Mouse (Mus musculus) ovary, postnatal 10 days (tissue): ENCODE data around the gene Pskh1.

Source experiments
- DNase-seq: peaks from one replicate; pipeline ENCODE4 v3.0.0; 2022; ENCODE audit warnings: low spot score

Gene Pskh1

DNA sequence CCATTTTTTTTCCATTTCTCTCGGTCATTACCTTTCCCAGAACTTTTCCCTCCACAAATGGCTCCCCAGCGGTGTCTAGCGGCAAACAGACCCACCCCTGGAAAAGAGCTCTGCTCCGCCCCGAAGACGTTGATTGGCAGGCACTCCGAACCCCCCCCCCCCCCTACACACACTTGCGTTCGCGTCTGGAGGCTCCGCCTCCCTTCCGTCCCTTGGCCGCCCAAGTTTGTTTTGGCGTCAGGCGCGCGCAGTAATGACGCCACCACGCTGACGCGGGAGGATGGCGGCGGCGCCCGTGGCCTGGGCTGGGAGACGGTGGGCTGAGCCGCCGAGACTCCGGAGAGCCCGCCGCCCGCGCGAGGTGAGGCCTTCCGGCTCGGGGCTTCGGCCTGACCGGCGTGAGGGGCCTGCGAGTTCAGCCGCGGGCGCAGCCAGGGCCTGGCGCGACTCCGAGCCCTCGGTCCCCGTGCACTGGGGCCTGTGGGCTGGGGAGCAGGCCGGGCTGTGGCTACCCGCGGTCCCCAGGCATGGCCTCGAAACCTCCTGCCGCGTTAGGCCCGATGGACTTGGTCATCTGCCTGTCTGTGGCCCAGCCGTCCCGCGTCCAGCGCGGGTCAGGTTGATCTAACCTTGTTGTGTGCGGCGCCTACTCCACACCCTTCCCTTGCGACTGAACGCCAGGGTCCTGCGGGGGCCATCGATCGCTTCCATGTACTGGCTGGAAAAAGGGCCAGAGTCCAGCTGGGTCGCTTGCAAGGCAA lies at the start of gene Pskh1:
Gene Pskh1, plus strand, starts transcription at position 262 of the 761 bp plus-strand sequence.
- peak; percentile 92 for DNase-seq

DNA sequence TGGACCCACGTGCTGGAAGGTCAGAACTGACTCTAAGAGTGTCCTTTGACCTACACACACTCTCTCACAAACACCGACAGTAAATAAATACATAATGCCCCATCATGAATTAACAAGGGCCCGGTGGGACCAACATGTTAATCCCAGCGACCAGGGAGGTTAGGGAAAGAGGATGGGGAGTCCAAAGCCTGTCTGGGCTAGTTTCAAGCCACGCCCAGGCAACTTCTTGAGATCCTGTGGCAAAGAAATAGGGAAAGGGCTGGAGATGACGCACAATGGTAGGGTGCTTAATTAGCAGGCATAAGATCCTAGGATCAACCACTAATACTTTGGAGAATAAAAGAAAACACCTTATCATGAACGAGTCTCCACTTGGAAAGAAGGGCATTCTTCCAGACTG lies 49.6 kb upstream of the Pskh1 start:
- no peak for DNase-seq

DNA sequence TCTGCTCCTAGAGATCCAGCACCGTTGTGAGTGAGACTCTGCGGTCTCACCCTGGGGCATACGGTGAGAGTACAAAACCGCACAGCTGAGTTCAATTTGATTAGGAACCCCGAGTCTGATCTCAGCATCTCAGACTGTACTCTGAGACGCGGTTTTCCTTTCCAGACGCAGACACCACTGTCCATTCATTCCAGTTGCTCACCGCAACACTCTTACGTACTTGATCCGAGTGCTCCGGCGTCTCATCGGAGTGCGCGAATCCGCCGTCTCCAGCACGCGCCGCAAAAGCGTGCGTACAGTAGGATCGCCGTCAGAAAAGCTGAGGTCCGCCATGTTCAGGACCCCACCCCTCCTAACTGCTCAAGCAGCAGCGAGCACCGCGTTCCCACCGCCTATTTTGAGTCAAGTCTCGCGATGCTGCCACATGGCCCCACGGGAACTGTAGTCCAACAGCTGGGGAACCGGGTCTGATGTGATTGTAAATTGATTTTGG lies 48.5 kb upstream of the Pskh1 start:
- DNase-seq: peak; percentile 63

DNA sequence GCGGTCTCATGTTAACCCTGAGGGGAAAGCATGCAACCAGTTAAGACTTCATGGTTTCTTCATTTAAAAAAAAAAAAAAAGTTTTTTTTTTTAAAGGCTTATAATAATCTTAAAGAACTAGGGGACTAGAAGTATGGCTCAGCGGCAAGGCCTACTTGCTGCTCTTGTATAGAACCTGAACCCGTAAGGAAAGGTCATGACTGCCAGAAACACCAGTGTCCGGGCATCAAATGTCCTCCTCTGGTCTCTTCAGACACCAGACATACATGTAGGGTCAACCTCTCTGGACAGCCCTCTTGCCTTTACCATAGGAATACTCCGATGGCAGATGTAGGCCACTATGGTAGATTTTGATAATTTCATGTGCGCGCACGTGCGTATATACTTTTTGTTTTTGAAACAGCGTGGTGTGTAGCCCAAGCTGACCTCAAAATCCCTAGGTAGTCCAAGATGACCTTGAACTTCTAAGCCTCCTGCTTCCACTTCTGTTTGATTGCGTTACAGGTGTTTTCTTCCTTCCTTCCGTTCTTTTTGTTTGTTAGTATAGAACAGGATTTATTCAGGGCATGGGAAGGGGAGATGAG lies 48.0 kb upstream of the Pskh1 start:
- no peak for DNase-seq

DNA sequence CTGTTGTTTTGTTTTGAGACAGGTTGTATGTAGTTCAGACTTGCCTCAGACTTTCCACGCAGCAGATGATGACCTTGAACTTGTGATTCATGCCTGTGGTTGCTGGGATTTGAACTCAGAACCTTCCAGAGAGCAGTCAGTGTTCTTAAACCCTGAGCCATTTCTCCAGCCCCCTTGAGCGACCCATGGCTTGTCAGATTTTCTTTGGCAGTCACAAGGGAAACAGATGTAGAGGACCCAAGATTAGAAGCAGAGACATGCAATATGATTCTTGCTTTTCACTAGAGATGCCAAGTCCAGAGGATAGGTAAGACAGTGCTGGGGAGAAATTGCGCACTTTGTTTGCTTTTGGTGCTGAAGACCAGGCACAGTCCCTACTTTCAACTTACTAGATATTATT lies 47.1 kb upstream of the Pskh1 start, which contains the start of gene Cenpt:
Gene Cenpt, minus strand, starts transcription at position 101 of the 400 bp plus-strand sequence.
- DNase-seq: no peak

DNA sequence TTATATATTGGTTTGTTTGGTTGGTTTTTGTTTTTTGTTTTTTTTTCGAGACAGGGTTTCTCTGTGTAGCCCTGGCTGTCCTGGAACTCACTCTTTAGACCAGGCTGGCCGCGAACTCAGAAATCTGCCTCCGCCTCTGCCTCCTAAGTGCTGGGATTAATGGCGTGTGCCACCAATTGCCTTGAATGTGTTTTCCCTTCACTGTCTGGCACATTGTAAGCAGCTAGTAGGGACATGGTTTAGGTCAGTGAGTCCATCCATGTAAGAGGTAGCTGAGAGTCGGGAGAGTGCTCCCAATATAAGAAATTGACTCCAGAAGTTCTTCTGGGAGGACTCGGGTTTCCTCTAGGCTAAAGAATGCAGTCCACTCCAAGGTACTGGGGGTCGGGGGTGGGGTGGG lies 45.9 kb upstream of the Pskh1 start:
- no peak for DNase-seq

DNA sequence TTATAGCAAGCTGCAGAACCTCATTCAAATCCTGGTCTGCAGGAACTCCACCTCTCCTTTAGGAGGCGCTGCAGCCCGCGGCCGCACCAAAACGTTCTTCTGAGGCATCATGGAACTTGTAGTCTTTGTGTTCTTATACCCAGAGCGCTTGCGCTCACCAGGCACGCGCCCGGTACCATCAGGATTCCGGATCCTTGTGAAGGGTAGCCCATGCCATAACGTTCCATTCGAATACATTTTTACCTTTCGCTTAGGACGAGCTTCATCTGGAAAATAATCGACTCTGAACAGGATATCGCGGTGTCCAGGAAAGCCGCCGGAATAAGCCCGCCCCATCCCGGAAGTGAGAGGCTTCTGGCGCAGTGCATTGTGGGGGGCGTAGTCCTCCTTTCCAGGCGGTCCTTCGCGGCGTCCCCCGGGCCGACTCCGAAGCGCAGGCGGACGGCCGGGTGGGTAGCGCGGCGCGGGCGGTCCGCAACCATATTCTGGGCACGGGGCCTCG lies 45.5 kb upstream of the Pskh1 start, which contains the start of gene Thap11:
Gene Thap11, plus strand, starts transcription at position 418 of the 502 bp plus-strand sequence.
- DNase-seq: peak; percentile 80

DNA sequence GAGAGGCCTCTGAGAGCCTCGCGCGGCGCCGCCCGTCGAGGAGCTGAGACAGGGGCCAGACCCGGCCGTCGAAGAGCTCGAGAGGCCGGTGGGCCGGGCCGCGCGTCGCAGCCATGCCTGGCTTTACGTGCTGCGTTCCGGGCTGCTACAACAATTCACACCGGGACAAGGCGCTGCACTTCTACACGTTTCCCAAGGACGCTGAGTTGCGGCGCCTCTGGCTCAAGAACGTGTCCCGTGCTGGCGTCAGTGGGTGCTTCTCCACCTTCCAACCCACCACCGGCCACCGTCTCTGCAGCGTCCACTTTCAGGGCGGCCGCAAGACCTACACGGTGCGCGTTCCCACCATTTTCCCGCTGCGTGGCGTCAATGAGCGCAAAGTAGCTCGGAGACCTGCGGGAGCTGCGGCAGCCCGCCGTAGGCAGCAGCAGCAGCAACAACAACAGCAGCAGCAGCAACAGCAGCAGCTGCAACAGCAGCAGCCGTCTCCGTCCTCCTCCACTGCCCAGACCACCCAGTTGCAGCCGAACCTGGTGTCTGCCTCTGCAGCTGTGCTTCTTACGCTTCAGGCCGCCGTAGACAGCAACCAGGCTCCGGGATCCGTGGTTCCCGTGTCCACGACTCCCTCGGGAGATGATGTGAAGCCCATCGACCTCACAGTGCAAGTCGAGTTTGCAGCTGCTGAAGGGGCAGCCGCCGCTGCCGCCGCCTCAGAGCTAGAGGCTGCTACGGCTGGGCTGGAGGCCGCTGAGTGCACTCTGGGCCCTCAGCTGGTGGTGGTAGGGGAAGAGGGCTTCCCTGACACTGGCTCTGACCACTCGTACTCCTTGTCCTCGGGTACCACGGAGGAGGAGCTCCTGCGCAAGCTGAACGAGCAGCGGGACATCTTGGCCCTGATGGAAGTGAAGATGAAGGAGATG lies 44.7 kb upstream of the Pskh1 start:
- DNase-seq: peak; percentile 28

DNA sequence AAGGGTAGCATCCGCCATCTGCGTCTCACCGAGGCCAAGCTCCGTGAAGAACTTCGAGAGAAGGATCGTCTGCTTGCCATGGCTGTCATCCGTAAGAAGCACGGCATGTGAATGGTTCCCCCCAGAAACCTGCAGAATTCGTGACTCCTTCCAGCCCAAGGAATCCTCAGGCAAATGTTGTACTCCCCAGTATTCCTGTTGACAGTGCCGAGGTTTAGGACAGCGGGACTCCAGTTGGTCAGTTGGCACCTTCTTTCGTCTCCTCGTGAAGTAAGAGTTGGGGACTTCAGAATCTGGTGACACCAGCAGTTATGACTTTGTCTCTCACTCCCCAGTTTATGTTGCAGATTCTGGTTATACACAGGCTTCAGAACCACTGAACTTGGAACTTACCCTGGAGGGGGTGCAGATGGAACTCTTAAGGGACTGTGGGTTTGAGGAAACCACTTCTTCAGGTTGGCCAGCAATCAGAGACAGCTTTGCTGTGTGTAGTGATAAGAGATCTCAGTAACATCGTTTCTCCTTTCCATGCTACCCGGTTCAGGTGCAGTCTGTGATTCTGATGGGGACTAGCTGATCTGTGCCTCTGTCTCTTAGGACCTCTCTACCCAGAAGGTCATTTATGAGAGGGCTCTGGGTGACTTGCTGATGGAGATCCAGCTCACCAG lies 43.9 kb upstream of the Pskh1 start:
- no peak for DNase-seq

DNA sequence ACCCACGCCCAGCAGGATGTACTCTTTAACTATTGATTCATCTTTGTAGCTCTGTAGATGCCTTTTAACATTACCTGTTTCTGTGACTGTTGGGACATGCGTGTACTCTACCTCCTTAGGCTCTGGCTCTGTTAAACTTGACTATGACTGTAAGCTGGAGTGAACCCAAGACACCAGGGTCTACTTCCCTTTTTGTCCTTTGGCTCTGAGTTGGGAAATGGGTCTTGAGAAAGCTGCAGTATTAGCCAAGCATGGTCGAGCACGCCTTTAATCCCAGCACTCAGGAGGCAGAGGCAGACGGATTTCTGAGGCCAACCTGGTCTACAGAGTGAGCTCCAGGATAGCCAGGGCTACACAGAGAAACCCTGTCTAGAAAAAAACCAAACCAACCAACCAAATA lies 41.7 kb upstream of the Pskh1 start:
- no peak for DNase-seq

DNA sequence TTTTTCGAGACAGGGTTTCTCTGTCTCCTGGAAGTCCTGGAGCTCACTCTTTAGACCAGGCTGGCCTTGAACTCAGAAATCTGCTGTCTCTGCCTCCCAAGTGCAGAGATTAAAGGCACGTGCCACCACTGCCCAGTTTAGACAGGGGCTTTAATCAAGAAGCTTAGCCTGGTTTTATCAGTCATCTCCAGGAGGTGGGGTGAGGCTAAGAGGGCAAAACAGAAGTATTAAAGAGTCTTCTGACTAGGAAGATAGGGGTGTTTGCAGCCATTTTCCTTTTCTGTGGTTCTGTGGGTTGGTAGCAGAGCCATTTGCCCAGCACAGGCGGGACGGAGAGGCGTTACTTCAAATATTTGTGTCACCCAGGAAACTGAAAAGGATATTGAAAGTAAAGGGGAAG lies 40.9 kb upstream of the Pskh1 start:
- no peak for DNase-seq

DNA sequence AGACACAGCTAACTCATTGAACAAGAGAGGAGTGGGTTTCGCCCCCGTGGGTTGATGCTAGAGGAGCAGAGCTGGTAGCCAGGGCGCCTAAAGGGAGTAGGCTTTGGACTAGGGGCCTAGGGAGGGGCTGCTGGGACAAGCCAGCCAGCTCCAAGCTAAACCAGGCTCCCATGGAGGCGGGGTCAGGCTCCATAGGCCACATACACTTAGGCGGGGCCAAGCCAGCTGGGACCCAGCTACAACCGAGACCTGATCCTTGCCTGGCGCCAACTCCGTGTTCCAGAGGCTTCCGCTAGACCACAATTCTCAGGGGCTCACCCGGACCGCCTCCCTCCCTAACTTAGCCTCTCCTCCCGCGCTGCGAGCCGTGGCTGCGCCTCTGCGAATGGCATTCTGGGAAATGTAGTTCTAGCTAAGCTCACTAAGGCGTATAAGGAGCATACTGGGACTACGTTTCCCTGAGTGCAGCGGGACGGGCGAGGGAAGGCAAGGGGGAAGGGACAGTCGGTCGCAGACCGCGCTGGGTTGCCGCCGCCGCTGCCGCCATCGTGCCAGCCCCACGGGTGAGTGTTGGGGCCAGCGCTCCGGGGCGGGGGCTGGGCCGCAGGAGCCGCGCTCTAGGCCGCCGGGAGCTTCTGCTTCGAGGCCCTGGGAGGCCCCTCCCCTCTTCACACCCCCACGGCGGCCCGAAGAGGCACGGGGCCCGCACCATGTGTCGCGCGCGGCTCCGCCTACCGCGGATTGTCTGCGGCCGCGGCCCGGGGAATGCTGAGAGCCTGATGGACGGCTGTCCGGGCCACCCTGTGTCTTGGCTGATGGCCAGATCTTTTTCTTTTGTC lies 39.9 kb upstream of the Pskh1 start, which contains the start of gene Nutf2:
Gene Nutf2, plus strand, starts transcription at position 438 of the 839 bp plus-strand sequence.
- DNase-seq: peak; percentile 75

DNA sequence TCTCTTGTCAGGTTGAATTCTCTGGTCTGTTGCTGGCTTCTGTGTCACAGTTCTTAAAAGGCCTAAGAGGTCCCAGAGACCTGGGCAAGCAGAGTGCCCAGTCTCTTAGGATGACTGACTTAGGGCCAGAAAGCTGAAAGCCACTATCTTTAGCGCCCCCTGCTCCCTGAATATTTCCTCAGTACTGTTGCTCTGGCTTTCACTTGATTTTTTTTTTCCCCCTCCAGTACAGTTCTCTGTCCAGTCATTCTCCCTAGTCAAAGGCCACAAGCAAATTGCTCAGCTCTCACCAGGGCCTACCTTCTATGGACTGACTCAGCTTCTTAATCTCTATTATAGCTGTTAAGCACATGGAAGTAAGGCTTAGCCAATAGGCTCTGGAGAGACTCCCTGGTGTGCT lies 38.3 kb upstream of the Pskh1 start:
- no peak for DNase-seq

DNA sequence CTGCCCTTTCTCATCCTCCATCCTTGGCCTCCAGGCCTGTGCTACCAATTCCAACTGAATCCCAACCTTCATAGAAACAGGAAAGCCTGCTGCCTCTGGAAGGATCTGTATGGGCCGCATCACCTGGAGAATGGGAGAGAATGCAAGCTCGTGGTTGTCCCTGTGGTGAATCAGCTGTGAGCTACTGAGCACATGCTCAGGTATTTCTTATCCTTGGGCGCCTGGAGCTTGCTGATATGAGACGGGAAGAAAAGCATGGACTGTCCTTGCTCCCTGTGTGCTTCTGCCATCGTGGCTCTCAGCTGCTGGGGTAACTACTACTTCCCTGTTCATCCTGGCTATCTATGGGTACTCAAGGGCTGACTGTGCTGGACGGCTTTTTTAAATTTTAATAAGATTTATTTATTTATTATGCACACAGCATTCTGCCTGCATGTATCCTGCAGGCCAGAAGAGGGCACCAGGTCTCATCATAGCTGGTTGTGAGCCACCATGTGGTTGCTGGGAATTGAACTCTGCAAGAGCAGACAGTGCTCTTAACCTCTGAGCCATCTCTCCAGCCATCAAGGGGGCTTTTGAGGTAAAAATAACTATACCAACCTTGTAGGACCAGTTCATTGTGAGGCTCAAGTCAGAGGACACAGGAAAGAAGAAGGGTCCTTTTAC lies 33.7 kb upstream of the Pskh1 start:
- no peak for DNase-seq

DNA sequence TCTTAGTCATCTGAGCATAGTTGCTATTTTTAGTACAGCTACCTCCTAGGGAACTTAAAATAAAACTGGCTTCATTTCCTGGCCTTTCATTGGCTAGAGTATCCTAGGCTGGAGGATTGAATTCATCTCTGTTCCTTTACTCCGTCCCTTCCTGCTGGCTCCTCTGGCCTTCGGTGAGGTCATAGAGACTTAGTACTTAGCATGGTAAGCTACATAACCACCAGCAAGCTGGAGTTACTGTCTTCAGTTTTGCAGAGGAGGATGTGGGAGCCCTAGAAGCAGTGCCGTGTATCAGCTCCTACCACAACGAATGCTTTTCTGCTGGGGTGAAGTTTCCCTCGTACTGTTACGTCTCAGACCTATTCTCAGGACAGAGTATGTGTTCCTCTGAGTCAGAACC lies 25.9 kb upstream of the Pskh1 start:
- DNase-seq: no peak

DNA sequence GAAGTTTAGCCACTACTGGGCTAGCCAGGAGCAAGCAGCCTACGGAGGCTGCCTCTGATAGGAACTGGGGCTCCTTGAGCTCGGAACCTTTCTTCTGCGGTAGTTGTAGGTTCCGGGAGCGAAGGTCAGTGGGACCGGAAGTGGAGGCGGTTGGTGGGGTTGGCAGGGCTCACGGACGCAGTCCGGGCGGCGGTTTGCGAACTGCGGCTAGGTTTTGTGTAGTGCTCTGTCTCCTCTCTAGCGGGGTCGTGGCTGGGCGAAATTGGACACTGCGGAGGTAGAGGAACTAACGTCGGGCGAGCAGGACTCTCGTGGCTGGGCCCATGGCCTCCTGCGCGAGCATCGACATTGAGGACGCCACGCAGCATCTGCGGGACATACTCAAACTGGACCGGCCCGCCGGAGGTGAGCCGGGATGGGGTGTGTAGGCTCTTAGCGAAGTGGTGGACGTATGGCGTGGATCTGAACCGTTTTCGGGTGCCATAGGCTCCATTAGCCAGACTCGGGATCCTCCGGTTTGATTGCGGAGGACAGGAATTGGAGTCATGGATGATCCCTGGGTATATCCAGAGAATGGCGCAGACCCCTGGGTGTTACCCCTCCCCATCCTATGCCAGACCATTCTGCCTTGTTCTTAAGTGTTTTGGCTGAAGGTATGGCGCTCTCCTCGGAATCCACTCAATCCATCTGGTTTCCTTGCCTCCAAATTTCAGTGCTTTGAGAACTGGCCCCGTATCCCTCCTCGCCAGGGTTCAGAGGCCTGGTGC lies 19.3 kb upstream of the Pskh1 start, which contains the start of gene Edc4:
Gene Edc4, plus strand, starts transcription at position 128 of the 767 bp plus-strand sequence.
- DNase-seq: peak; percentile 78

DNA sequence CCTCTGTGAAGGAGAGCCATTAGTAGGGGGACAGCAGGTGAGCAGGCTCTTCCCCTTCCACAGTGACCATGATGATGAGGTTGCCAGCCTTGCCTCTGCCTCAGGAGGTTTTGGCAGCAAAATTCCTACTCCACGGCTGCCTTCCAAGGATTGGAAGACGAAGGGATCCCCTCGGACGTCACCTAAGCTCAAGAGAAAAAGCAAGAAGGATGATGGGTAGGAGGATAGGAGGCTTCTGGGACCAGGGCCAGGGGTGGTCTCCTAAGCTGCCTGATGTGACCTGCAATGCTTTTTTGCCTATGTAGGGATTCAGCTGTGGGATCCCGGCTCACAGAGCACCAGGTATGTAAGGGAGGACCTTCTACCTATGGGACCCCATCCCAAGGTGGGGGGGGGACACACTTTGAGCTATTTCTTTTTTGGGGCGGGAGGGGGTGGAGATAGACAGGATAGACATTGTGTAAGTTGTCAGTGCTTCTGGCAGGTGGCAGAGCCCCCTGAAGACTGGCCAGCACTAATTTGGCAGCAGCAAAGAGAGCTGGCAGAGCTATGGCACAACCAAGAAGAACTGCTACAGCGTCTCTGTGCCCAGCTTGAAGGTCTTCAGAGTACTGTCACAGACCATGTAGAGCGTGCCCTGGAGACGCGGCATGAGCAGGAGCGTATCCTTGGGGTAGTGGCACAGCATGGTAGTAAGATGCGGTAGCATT lies 10.3 kb upstream of the Pskh1 start:
- no peak for DNase-seq

DNA sequence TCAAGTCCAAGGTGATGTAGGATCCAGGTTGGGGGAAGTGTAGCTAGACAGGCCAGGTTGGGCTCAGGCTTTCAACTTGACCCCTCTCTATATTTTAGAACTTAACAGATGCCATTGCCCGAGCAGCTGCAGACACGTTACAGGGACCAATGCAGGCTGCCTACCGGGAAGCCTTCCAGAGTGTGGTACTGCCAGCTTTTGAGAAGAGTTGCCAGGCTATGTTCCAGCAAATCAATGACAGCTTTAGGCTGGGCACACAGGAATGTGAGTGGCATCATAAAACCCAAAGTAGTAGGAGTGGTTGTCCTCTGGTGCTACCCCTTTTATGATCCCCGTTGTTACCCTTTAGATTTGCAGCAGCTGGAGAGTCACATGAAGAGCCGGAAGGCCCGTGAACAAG lies 9.4 kb upstream of the Pskh1 start:
- no peak for DNase-seq

DNA sequence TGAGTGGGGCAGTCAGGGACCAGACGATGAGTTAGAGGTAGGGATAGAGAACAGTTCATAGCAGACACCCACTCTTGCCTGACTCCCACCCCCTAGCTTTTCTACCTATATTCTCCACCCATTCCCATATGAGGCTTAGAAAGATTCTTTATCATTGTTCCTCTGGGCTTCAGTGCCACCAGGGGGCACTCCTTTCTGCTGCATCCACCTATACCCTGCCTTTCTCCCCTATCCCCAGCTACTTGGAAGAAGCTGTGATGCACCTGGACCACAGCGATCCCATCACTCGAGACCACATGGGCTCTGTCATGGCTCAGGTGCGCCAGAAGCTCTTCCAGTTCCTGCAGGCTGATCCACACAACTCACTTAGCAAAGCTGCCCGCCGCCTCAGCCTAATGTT lies 7.8 kb upstream of the Pskh1 start:
- no peak for DNase-seq
